Mouse (Mus musculus) forebrain, postnatal 0 days (tissue): ENCODE measurements around the gene Palm2. TPM values are rescaled to one million over a fixed set of nuclear protein-coding genes. Genes with fewer than 3 reads are reported as not detected.

Experiments used
- ATAC-seq: fragments of 200-750 bp; cut with Nextera tagmentation; 2 replicates; pipeline ENCODE4 v1.8.0; 2017; ENCODE audit warnings: mild to moderate bottlenecking, moderate library complexity
- DNase-seq: peaks from one replicate; pipeline ENCODE4 v3.0.0-alpha.2; 2015
- H3K27ac ChIP-seq: fragments of 300-500 bp; sonication (generic); 2 replicates; pipeline ENCODE4 v1.5.1; 2014; ENCODE audit warnings: low read depth, mild to moderate bottlenecking, antibody characterized with exemption, low read length, moderate library complexity, mixed read lengths
- H3K27me3 ChIP-seq: fragments of 300-500 bp; sonication (generic); 2 replicates; pipeline ENCODE4 v1.6.1; 2014; ENCODE audit warnings: mild to moderate bottlenecking, low read length, mixed read lengths; ENCODE audit not compliant: insufficient read depth
- H3K36me3 ChIP-seq: fragments of 300-500 bp; sonication (generic); 2 replicates; pipeline ENCODE4 v1.6.1; 2014; ENCODE audit warnings: mild to moderate bottlenecking, moderate library complexity; ENCODE audit not compliant: insufficient read depth
- H3K4me1 ChIP-seq: fragments of 300-500 bp; sonication (generic); 2 replicates; pipeline ENCODE4 v1.6.1; 2014; ENCODE audit warnings: antibody characterized with exemption; ENCODE audit not compliant: insufficient read depth
- H3K4me2 ChIP-seq: fragments of 300-500 bp; sonication (generic); 2 replicates; pipeline ENCODE4 v1.6.1; 2014; ENCODE audit warnings: low read depth, mild to moderate bottlenecking, moderate library complexity
- H3K4me3 ChIP-seq: fragments of 300-500 bp; sonication (generic); 2 replicates; pipeline ENCODE4 v1.5.1; 2014; ENCODE audit warnings: low read depth, low read length, mixed read lengths
- H3K9ac ChIP-seq: fragments of 300-500 bp; sonication (generic); 2 replicates; pipeline ENCODE4 v1.6.1; 2014; ENCODE audit warnings: mild to moderate bottlenecking
- H3K9me3 ChIP-seq: fragments of 300-500 bp; sonication (generic); 2 replicates; pipeline ENCODE4 v1.6.1; 2016; ENCODE audit warnings: low read length
- CTCF ChIP-seq: sonication (generic); IDR thresholded peaks from 2 replicates; pipeline ENCODE4 v1.5.1; 2016; ENCODE audit warnings: antibody characterized with exemption, control low read depth, low read depth
- WGBS: fragments of 180-500 bp; shearing (Covaris S2); extraction: QIAGEN DNeasy Blood & Tissue Kit; methylation state at CpG from one replicate; pipeline ENCODE4 v1.1.7; 2014; 5-methylcytosine and 5-hydroxymethylcytosine counted together
- polyA plus RNA-seq: library from polyadenylated mRNA; unstranded; fragments of >200 nt; fragmentation: Nextera tagmentation; extraction: Ambion mirVana; gene quantifications from 2 replicates; pipeline ENCODE4 v1.2.1, GENCODE M21; 2015
- total RNA-seq: library from RNA; depleted of rRNA; stranded (reverse); fragments of >200 nt; gene quantifications from 2 replicates; pipeline ENCODE4 v1.2.3, GENCODE M21; 2014

The Palm2 gene
- total and polyA plus RNA-seq, 2 experiments from 2014 or later = 16.9 to 21.1 TPM

- ATAC-seq = no peak
- H3K9ac ChIP-seq = no peak overlapping the region
- DNase-seq = no peak
- H3K4me1 ChIP-seq = no peaks in the 10 kb centered on the region
- no peak overlapping the region for H3K4me3 ChIP-seq
- WGBS = 96% methylated on average over 5 of the region's 5 CpGs
- H3K4me2 ChIP-seq = no peak overlapping the region
- no peaks in the 10 kb centered on the region for H3K27me3 ChIP-seq
- no peak for TF ChIP-seq CTCF
- H3K36me3 ChIP-seq = no peaks in the 10 kb centered on the region
- H3K27ac ChIP-seq = no peak overlapping the region
- no peaks in the 10 kb centered on the region for H3K9me3 ChIP-seq
These were observed 18.6 kb downstream of the Palm2 start for GRCm38 (mm10) chr4:57452661-57453060.

GRCm38 (mm10) chr4:57462378-57462777, 28.3 kb downstream of the Palm2 start:
- H3K4me1 ChIP-seq = no peaks in the 10 kb centered on the region
- no peaks in the 10 kb centered on the region for H3K27me3 ChIP-seq
- no peaks in the 10 kb centered on the region for H3K9me3 ChIP-seq
- no peak overlapping the region for H3K4me2 ChIP-seq
- WGBS = 35% methylated on average over 2 of the region's 3 CpGs
- H3K4me3 ChIP-seq = no peak overlapping the region
- peak; percentile 51 for TF ChIP-seq CTCF
- DNase-seq (no peak), ATAC-seq (no peak)
- H3K36me3 ChIP-seq = no peaks in the 10 kb centered on the region
- no peak overlapping the region for H3K27ac ChIP-seq
- H3K9ac ChIP-seq = no peak overlapping the region

DNA sequence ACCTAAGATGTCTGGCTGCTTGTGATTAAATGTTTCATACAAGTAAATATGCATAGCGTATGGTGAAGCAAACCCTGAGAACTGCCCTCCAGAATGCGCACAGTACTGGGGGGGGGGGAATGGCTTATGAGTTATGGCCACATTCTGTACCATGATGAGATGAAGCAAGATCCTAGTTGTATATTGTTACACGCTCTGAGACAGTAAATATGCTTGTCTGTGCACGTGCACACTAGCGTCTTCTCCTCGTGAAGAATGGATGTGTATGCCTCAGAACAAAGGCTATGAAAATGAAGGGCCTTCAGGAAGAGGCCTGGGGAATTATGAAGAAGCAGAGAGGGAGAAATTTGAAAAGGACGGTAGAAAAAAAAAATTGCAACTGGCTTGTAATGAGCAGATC, 48.4 kb downstream of the Palm2 start:
- ATAC-seq = no peak
- H3K27ac ChIP-seq = no peak overlapping the region
- H3K4me3 ChIP-seq = no peak overlapping the region
- H3K36me3 ChIP-seq = no peaks in the 10 kb centered on the region
- no peak overlapping the region for H3K9ac ChIP-seq
- H3K27me3 ChIP-seq = no peaks in the 10 kb centered on the region
- 83% methylated on average over 7 of the region's 7 CpGs for WGBS
- H3K4me1 ChIP-seq = no peaks in the 10 kb centered on the region
- TF ChIP-seq CTCF = no peak
- H3K9me3 ChIP-seq = no peaks in the 10 kb centered on the region
- no peak for DNase-seq
- no peak overlapping the region for H3K4me2 ChIP-seq

GRCm38 (mm10) chr4:57486392-57486791, 52.3 kb downstream of the Palm2 start:
- TF ChIP-seq CTCF = no peak
- Histone ChIP-seq H3K9ac (no peak overlapping the region), H3K27me3 (no peaks in the 10 kb centered on the region), H3K36me3 (no peaks in the 10 kb centered on the region), H3K4me1 (no peaks in the 10 kb centered on the region), H3K27ac (no peak overlapping the region), H3K9me3 (no peaks in the 10 kb centered on the region), H3K4me3 (no peak overlapping the region), H3K4me2 (no peak overlapping the region)
- DNase-seq (no peak), ATAC-seq (no peak)
- WGBS = 84% methylated on average over 3 of the region's 3 CpGs

DNA sequence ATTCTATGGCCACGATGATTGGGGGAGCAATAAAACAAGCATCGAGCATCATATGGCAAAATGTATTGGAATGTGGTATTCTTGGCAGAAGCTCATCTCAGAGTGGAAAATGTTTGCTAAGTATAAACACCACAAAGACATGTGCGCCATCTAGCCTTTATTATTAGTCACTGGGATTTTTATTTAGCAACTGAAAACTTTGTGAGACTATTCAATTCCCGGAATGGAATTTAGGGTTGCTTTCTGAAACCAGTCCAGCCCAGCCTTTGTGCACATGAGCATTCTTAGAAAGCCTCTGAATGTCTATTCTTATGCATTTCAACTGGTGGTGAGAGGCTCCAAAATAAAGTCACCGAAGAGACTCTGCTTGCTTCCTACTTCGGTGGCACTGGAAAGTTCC, 55.8 kb downstream of the Palm2 start:
- H3K4me1 ChIP-seq = no peaks in the 10 kb centered on the region
- WGBS = 66% methylated on average over 6 of the region's 6 CpGs
- TF ChIP-seq CTCF = 0 out of 2 replicates have a peak, but pooled peaks have one; percentile 11
- no peaks in the 10 kb centered on the region for H3K36me3 ChIP-seq
- H3K9me3 ChIP-seq = no peaks in the 10 kb centered on the region
- DNase-seq (peak; percentile 4), ATAC-seq (no peak)
- H3K4me2 ChIP-seq = no peak overlapping the region
- H3K9ac ChIP-seq = no peak overlapping the region
- H3K27me3 ChIP-seq = no peaks in the 10 kb centered on the region
- no peak overlapping the region for H3K27ac ChIP-seq
- H3K4me3 ChIP-seq = no peak overlapping the region

DNA sequence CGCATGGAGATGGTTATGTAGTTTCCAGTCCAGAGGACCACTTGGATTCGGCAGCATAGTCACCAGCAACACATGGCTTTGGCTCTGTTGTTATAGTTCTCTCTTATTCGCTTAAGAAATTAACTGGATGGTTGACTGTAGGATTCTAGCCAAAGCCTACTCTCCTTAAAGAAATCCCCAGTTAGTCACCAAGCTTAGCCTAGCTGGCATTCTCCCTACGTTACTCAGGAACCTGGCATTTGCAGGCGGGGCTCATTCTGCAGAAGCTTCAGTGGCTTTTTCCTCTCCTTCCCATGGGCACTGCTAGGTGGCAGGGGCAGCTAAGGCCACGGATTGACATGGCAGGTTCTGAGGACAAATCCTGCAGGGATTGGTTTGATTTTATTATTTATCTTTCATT, 70.7 kb downstream of the Palm2 start:
- WGBS = 70% methylated on average over 6 of the region's 6 CpGs
- Histone ChIP-seq H3K27ac (no peak overlapping the region), H3K4me3 (no peak overlapping the region), H3K9me3 (no peaks in the 10 kb centered on the region), H3K4me2 (no peak overlapping the region), H3K36me3 (no peaks in the 10 kb centered on the region), H3K9ac (no peak overlapping the region), H3K27me3 (no peaks in the 10 kb centered on the region), H3K4me1 (no peaks in the 10 kb centered on the region)
- DNase-seq (no peak), ATAC-seq (no peak)
- no peak for TF ChIP-seq CTCF

- no peaks in the 10 kb centered on the region for H3K36me3 ChIP-seq
- WGBS = 82% methylated on average over 3 of the region's 3 CpGs
These were observed 76.5 kb downstream of the Palm2 start for GRCm38 (mm10) chr4:57510576-57510975.

DNA sequence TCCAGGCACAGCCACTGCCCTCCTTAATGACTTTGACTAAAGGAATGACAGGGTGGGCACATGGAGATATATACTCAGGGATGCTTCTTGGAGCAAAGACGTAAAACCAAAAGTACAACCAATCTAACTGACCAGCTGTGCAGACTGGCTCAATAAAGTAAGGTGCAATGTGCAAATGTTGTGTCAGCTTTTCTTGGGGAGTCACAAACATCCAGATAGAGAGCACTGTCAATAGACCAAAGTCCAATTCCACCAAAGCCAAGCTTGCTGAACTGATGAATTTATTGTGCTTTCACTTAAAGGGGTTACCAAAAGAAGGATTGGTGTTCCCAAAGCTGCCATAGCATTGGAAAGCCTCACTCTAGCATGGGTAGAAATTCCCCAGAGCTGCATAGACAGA, 77.7 kb downstream of the Palm2 start:
- WGBS = 100% methylated on average over 1 of the region's 1 CpGs
- no peak overlapping the region for H3K4me2 ChIP-seq
- no peak overlapping the region for H3K9ac ChIP-seq
- ATAC-seq (no peak), DNase-seq (no peak)
- no peak overlapping the region for H3K27ac ChIP-seq
- no peaks in the 10 kb centered on the region for H3K36me3 ChIP-seq
- no peaks in the 10 kb centered on the region for H3K27me3 ChIP-seq
- no peaks in the 10 kb centered on the region for H3K4me1 ChIP-seq
- TF ChIP-seq CTCF = no peak
- no peaks in the 10 kb centered on the region for H3K9me3 ChIP-seq
- H3K4me3 ChIP-seq = no peak overlapping the region

More at GRCm38 (mm10) chr4:57510576-57510975, 76.5 kb downstream of the Palm2 start:
- no peak for TF ChIP-seq CTCF
- no peaks in the 10 kb centered on the region for H3K27me3 ChIP-seq
- no peak overlapping the region for H3K27ac ChIP-seq
- ATAC-seq = no peak
- no peak overlapping the region for H3K4me3 ChIP-seq
- H3K9me3 ChIP-seq = no peaks in the 10 kb centered on the region
- no peak for DNase-seq
- H3K9ac ChIP-seq = no peak overlapping the region
- no peaks in the 10 kb centered on the region for H3K4me1 ChIP-seq
- H3K4me2 ChIP-seq = no peak overlapping the region
